Mouse (Mus musculus): Measurements from ENCODE around the gene Tfcp2.

DNA sequence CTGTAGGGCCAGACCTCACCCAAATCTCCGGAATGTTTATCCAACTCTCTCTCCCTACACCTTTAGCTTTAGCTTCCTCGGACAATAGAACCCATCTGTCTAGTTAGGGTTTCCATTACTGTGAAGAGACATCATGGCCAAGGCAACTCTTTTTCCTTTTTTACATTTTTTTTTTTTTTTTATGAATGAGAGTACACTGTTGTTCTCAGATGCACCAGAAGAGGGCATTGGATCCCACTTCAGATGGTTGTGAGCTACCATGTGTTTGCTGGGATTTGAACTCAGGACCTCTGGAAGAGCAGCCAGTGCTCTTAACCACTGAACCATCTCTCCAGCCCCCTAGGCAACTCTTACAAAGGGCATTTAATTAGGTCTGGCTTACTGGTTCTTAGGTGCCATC is 86.4 kb downstream of the Tfcp2 start:
- no peak for TF ChIP-seq CTCF (IDR thresholded peaks at IDR 0.05; ENCODE audit: low read depth, low read length)
- TF ChIP-seq POLR2A (IDR thresholded peaks at IDR 0.05; ENCODE audit: extremely low read depth, insufficient read depth, low read length) = no peak

All from liver, adult 2 months (tissue).